8 mouse cellular contexts compared by ENCODE assay signal in the genomic region with DNA sequence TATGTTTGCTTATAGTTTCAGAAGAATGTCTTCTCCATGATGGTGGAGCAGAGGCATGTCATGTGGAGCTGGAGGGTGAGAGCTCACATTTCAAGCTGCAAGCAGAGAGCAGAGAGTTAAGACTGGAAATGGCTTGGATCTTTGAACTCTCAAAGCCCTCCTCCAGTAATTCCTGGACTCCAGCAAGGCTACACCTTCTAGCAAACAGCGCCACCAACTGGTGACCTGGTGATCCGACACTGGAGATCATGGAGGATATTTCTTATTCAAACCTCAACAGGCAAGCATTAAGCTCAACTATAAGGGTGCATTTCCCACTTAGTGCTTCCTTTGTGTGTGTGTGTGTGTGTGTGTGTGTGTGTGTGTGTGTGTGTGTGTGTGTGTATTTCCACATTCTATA.
DNase-seq lines count a peak whose midpoint lies in the region; TF ChIP-seq lines count a peak whose summit lies in the region.

No protein-coding gene starts in this region.

- H3K4me1 ChIP-seq in heart, adult 2 months (ENCODE audit: control insufficient read depth, insufficient read depth, low read length): peaks cover 2% of the 10 kb centered on the region
- H3K4me1 ChIP-seq in heart, embryonic 10.5 days: peaks cover 20% of the 10 kb centered on the region
- 0 out of 2 replicates have a peak, but pooled peaks cover 4% of the 10 kb centered on the region for H3K4me1 ChIP-seq in embryonic fibroblast, embryonic 13.5 days (ENCODE audit: control insufficient read depth, insufficient read depth, low read length)

- no peak for TF ChIP-seq POLR2A in heart, adult 2 months (IDR thresholded peaks at IDR 0.05; ENCODE audit: insufficient read depth, low read depth, low read length)
- TF ChIP-seq POLR2A in embryonic fibroblast, embryonic 13.5 days (IDR thresholded peaks at IDR 0.05; ENCODE audit: low read depth, low read length): no peak

- no peaks in the 10 kb centered on the region for H3K27me3 ChIP-seq in heart, adult 2 months (ENCODE audit: control insufficient read depth, insufficient read depth, low read length)
- H3K27me3 ChIP-seq in heart, embryonic 10.5 days (ENCODE audit: insufficient read depth, poor library complexity, severe bottlenecking): no peaks in the 10 kb centered on the region

- WGBS in heart, adult 2 months: 58% methylated on average over 2 of the region's 2 CpGs
- whole genome bisulfite sequencing in heart, embryonic 10.5 days: 42% methylated on average over 2 of the region's 2 CpGs

- no peak overlapping the region for H3K9ac ChIP-seq in heart, adult 2 months (ENCODE audit: low read depth, low read length)

- no peak overlapping the region for H3K4me3 ChIP-seq in heart, adult 2 months
- no peak overlapping the region for H3K4me3 ChIP-seq in heart, embryonic 10.5 days
- H3K4me3 ChIP-seq in embryonic fibroblast, embryonic 13.5 days (ENCODE audit: insufficient read depth, low read length): no peak overlapping the region

- no peaks in the 10 kb centered on the region for H3K9me3 ChIP-seq in heart, embryonic 10.5 days

- no peak overlapping the region for H3K27ac ChIP-seq in heart, adult 2 months
- H3K27ac ChIP-seq in heart, embryonic 10.5 days: no peak overlapping the region
- no peak overlapping the region for H3K27ac ChIP-seq in embryonic fibroblast, embryonic 13.5 days (ENCODE audit: insufficient read depth, low read length)

- no peaks in the 10 kb centered on the region for H3K36me3 ChIP-seq in heart, adult 2 months (ENCODE audit: control insufficient read depth, insufficient read depth, low read length)
- no peaks in the 10 kb centered on the region for H3K36me3 ChIP-seq in heart, embryonic 10.5 days

- no peak for TF ChIP-seq EP300 in heart, adult 2 months (IDR thresholded peaks at IDR 0.05; ENCODE audit: insufficient read depth, low read depth, low read length)

- TF ChIP-seq CTCF in heart, adult 2 months (IDR thresholded peaks at IDR 0.05): peak; percentile 54
- 0 out of 2 replicates have a peak, but pooled peaks have one; percentile 15 for TF ChIP-seq CTCF in embryonic fibroblast, embryonic 13.5 days (IDR thresholded peaks at IDR 0.05; ENCODE audit: borderline replicate concordance, insufficient read depth, low read length)

- H3K79me2 ChIP-seq in heart, adult 2 months (replicated peaks; ENCODE audit: control insufficient read depth, insufficient read depth, low read length): no peaks in the 10 kb centered on the region

- intact Hi-C loops in heart, adult 2 months (cut with DNase I): no loop called here

- DNase-seq in heart, adult 2 months: no peak
- DNase-seq in heart, embryonic 10.5 days (ENCODE audit: low spot score): no peak
- DNase-seq in right cerebral cortex, postnatal 14 days: peak; percentile 17
- no peak for DNase-seq in right cerebral cortex, adult 18-20 months
- DNase-seq in thymus, postnatal 14 days: peak; percentile 15
- no peak for DNase-seq in gastrocnemius, postnatal 25 days
- no peak for DNase-seq in urinary bladder, postnatal 25 days (ENCODE audit: low spot score)

Comparison
In these comparisons a context has a peak if more than half of its experiments do, and no peak if none do; other contexts are left out.
1. DNase-seq: peak in right cerebral cortex, postnatal 14 days (single experiment) and thymus, postnatal 14 days (single experiment); none in heart, adult 2 months (0 of 2), heart, embryonic 10.5 days (single experiment), right cerebral cortex, adult 18-20 months (single experiment), gastrocnemius, postnatal 25 days (single experiment) and urinary bladder, postnatal 25 days (single experiment).